Mouse (Mus musculus) liver, embryonic 11.5 days (tissue): ENCODE measurements around the gene Gchfr. TPM values are rescaled to one million over a fixed set of nuclear protein-coding genes. Genes with fewer than 3 reads are reported as not detected.
A peak's percentile ranks its signal among the peaks of the same experiment; 100 is the strongest.

ENCODE experiments used
- ATAC-seq: fragments of 200-750 bp; cut with Nextera tagmentation; replicated peaks from 2 replicates; pipeline ENCODE4 v1.8.0; 2017; ENCODE audit warnings: moderate number of reproducible peaks, mild to moderate bottlenecking, moderate TSS enrichment, moderate library complexity; ENCODE audit not compliant: low FRiP score
- DNase-seq: peaks from one replicate; pipeline ENCODE4 v3.0.0-alpha.2; 2017; ENCODE audit warnings: low spot score
- H3K27ac ChIP-seq: fragments of 300-500 bp; sonication (generic); 2 replicates; pipeline ENCODE4 v1.5.1; 2014; ENCODE audit warnings: mild to moderate bottlenecking, low read depth, low read length, control low read depth
- H3K27me3 ChIP-seq: fragments of 300-500 bp; sonication (generic); replicated peaks from 2 replicates; pipeline ENCODE4 v1.6.1; 2014; ENCODE audit warnings: low read length, mixed read lengths; ENCODE audit not compliant: control insufficient read depth, insufficient read depth
- H3K36me3 ChIP-seq: fragments of 300-500 bp; sonication (generic); 2 replicates; pipeline ENCODE4 v1.6.1; 2014; ENCODE audit warnings: mild to moderate bottlenecking, low read length, moderate library complexity, mixed read lengths; ENCODE audit not compliant: control insufficient read depth, insufficient read depth
- H3K4me1 ChIP-seq: fragments of 300-500 bp; sonication (generic); replicated peaks from 2 replicates; pipeline ENCODE4 v1.6.1; 2014; ENCODE audit warnings: low read length, mixed read lengths; ENCODE audit not compliant: control insufficient read depth, insufficient read depth
- H3K4me2 ChIP-seq: fragments of 300-500 bp; sonication (generic); 2 replicates; pipeline ENCODE4 v1.6.1; 2014; ENCODE audit warnings: mild to moderate bottlenecking, control low read depth, moderate library complexity
- H3K4me3 ChIP-seq: fragments of 300-500 bp; sonication (generic); 2 replicates; pipeline ENCODE4 v1.5.1; 2014; ENCODE audit warnings: low read depth, low read length, control low read depth
- H3K9ac ChIP-seq: fragments of 300-500 bp; sonication (generic); 2 replicates; pipeline ENCODE4 v1.6.1; 2014; ENCODE audit warnings: low read depth, low read length, control low read depth
- H3K9me3 ChIP-seq: fragments of 300-500 bp; sonication (generic); 2 replicates; pipeline ENCODE4 v1.6.1; 2016; ENCODE audit warnings: low read length, inconsistent platforms, mixed read lengths; ENCODE audit not compliant: control insufficient read depth
- WGBS: fragments of 180-500 bp; shearing (Covaris S2); extraction: QIAGEN DNeasy Blood & Tissue Kit; methylation state at CpG from one replicate; pipeline ENCODE4 v1.1.7; 2014; 5-methylcytosine and 5-hydroxymethylcytosine counted together
- polyA plus RNA-seq: library from polyadenylated mRNA; unstranded; fragments of >200 nt; fragmentation: Nextera tagmentation; extraction: Ambion mirVana; gene quantifications from 2 replicates; pipeline ENCODE4 v1.2.1, GENCODE M21; 2014

Gene Gchfr
- polyA plus RNA-seq, 1 experiment from 2014 or later, result 33.6 TPM

- Histone ChIP-seq H3K4me3 (peak overlapping the region; percentile 94), H3K27ac (peak overlapping the region; percentile 94), H3K4me1 (peaks cover 23% of the 10 kb centered on the region), H3K36me3 (peaks cover 25% of the 10 kb centered on the region), H3K27me3 (no peaks in the 10 kb centered on the region), H3K4me2 (peak overlapping the region; percentile 73), H3K9ac (peak overlapping the region; percentile 91), H3K9me3 (no peaks in the 10 kb centered on the region)
- peak; percentile 67 for DNase-seq
- peak; percentile 91 for ATAC-seq
- 22% methylated on average over 9 of the region's 9 CpGs for WGBS
Observed at GRCm38 (mm10) chr2:119155388-119155787, 12.2 kb upstream of the Gchfr start.

- Histone ChIP-seq H3K9me3 (no peaks in the 10 kb centered on the region), H3K27me3 (no peaks in the 10 kb centered on the region), H3K36me3 (peaks cover 18% of the 10 kb centered on the region), H3K4me3 (peak overlapping the region; percentile 94), H3K27ac (peak overlapping the region; percentile 94), H3K4me1 (peaks cover 23% of the 10 kb centered on the region), H3K9ac (peak overlapping the region; percentile 91), H3K4me2 (peak overlapping the region; percentile 73)
- WGBS, result 3% methylated on average over 34 of the region's 34 CpGs
- ATAC-seq (peak; percentile 34), DNase-seq (no peak)
Observed at GRCm38 (mm10) chr2:119156081-119156680, 11.4 kb upstream of the Gchfr start.

GRCm38 (mm10) chr2:119156681-119157572, 10.6 kb upstream of the Gchfr start, which contains the start of gene Rmdn3:
Gene Rmdn3, minus strand, starts transcription at chr2:119157034.
- ATAC-seq (peak; percentile 67), DNase-seq (peak; percentile 92)
- Histone ChIP-seq H3K4me2 (peak within 1 kb of the TSS; percentile 73), H3K36me3 (peaks cover 13% of the 10 kb centered on the region), H3K27ac (peak within 1 kb of the TSS; percentile 94), H3K27me3 (no peaks in the 10 kb centered on the region), H3K9me3 (no peaks in the 10 kb centered on the region), H3K4me3 (peak within 1 kb of the TSS; percentile 94), H3K4me1 (peaks cover 23% of the 10 kb centered on the region), H3K9ac (peak within 1 kb of the TSS; percentile 91)
- under 1% methylated on average over 57 of the region's 57 CpGs for WGBS

- Histone ChIP-seq H3K4me2 (peak overlapping the region; percentile 73; the same call in 1 of the 2 replicates), H3K4me3 (no peak overlapping the region), H3K9ac (no peak overlapping the region), H3K27me3 (no peaks in the 10 kb centered on the region), H3K27ac (no peak overlapping the region), H3K9me3 (no peaks in the 10 kb centered on the region), H3K4me1 (peaks cover 23% of the 10 kb centered on the region), H3K36me3 (peaks cover 13% of the 10 kb centered on the region)
- no peak for ATAC-seq
- DNase-seq, result no peak
Observed at GRCm38 (mm10) chr2:119157836-119158235, 9.7 kb upstream of the Gchfr start.

- Histone ChIP-seq H3K9ac (no peak overlapping the region), H3K9me3 (peaks cover 3% of the 10 kb centered on the region; the same call in 1 of the 2 replicates), H3K36me3 (no peaks in the 10 kb centered on the region), H3K4me3 (no peak overlapping the region), H3K4me1 (peaks cover 10% of the 10 kb centered on the region), H3K4me2 (no peak overlapping the region), H3K27ac (no peak overlapping the region), H3K27me3 (peaks cover 11% of the 10 kb centered on the region)
- DNase-seq (no peak), ATAC-seq (no peak)
- WGBS, result 49% methylated on average over 2 of the region's 2 CpGs
Observed at GRCm38 (mm10) chr2:119161247-119161646, 6.3 kb upstream of the Gchfr start.

GRCm38 (mm10) chr2:119163135-119163534, 4.4 kb upstream of the Gchfr start:
- no peak overlapping the region for H3K27ac ChIP-seq
- peaks cover 24% of the 10 kb centered on the region for H3K27me3 ChIP-seq
- H3K9ac ChIP-seq, result no peak overlapping the region
- H3K36me3 ChIP-seq, result no peaks in the 10 kb centered on the region
- DNase-seq, result no peak
- ATAC-seq, result peak; percentile 42
- peaks cover 13% of the 10 kb centered on the region for H3K4me1 ChIP-seq
- 43% methylated on average over 3 of the region's 3 CpGs for WGBS
- H3K9me3 ChIP-seq, result peaks cover 3% of the 10 kb centered on the region; the same call in 1 of the 2 replicates
- no peak overlapping the region for H3K4me3 ChIP-seq
- no peak overlapping the region for H3K4me2 ChIP-seq

GRCm38 (mm10) chr2:119163999-119164398, 3.6 kb upstream of the Gchfr start:
- DNase-seq (no peak), ATAC-seq (no peak)
- Histone ChIP-seq H3K9ac (no peak overlapping the region), H3K27ac (no peak overlapping the region), H3K36me3 (no peaks in the 10 kb centered on the region), H3K4me1 (peaks cover 13% of the 10 kb centered on the region), H3K4me3 (no peak overlapping the region), H3K27me3 (peaks cover 25% of the 10 kb centered on the region), H3K9me3 (peaks cover 3% of the 10 kb centered on the region; the same call in 1 of the 2 replicates), H3K4me2 (no peak overlapping the region)
- WGBS, result 85% methylated on average over 4 of the region's 4 CpGs

- H3K27me3 ChIP-seq, result peaks cover 25% of the 10 kb centered on the region
Observed at GRCm38 (mm10) chr2:119165401-119165800, 2.2 kb upstream of the Gchfr start.

More at GRCm38 (mm10) chr2:119165401-119165800, 2.2 kb upstream of the Gchfr start:
- Histone ChIP-seq H3K27ac (no peak overlapping the region), H3K4me1 (peaks cover 13% of the 10 kb centered on the region), H3K36me3 (no peaks in the 10 kb centered on the region), H3K4me2 (no peak overlapping the region), H3K9me3 (peaks cover 3% of the 10 kb centered on the region; the same call in 1 of the 2 replicates), H3K9ac (no peak overlapping the region), H3K4me3 (no peak overlapping the region)
- no peak for ATAC-seq
- no peak for DNase-seq
